Mouse (Mus musculus): ENCODE measurements around the gene Card11.

Gene Card11

GRCm38 (mm10) chr5:141000349-141000748 lies at the start of gene Card11:
Gene Card11 (minus strand): TSS chr5:141000582.
- peak; percentile 88 for DNase-seq (ENCODE audit: low read depth, low spot score)

- DNase-seq (ENCODE audit: low read depth, low spot score) = no peak
Observed at GRCm38 (mm10) chr5:141047651-141048218, 47.4 kb upstream of the Card11 start.

- no peak for DNase-seq (ENCODE audit: low read depth, low spot score)
Observed at GRCm38 (mm10) chr5:141044976-141045375, 44.6 kb upstream of the Card11 start.

GRCm38 (mm10) chr5:141043654-141044447 lies 43.5 kb upstream of the Card11 start:
- no peak for DNase-seq (ENCODE audit: low read depth, low spot score)

GRCm38 (mm10) chr5:141042406-141042805 lies 42.0 kb upstream of the Card11 start:
- DNase-seq (ENCODE audit: low read depth, low spot score) = no peak

- DNase-seq (ENCODE audit: low read depth, low spot score) = no peak
Observed at GRCm38 (mm10) chr5:141040846-141041245, 40.5 kb upstream of the Card11 start.

- no peak for DNase-seq (ENCODE audit: low read depth, low spot score)
Observed at GRCm38 (mm10) chr5:141038342-141038741, 38.0 kb upstream of the Card11 start.

- no peak for DNase-seq (ENCODE audit: low read depth, low spot score)
Observed at GRCm38 (mm10) chr5:141035346-141035745, 35.0 kb upstream of the Card11 start.

GRCm38 (mm10) chr5:141034301-141034700 lies 33.9 kb upstream of the Card11 start:
- DNase-seq (ENCODE audit: low read depth, low spot score) = no peak

- DNase-seq (ENCODE audit: low read depth, low spot score) = peak; percentile 59
Observed at GRCm38 (mm10) chr5:141033001-141033400, 32.6 kb upstream of the Card11 start.

GRCm38 (mm10) chr5:141029364-141029763 lies 29.0 kb upstream of the Card11 start:
- no peak for DNase-seq (ENCODE audit: low read depth, low spot score)

- DNase-seq (ENCODE audit: low read depth, low spot score) = peak; percentile 81
Observed at GRCm38 (mm10) chr5:141025635-141026034, 25.3 kb upstream of the Card11 start.

- peak; percentile 50 for DNase-seq (ENCODE audit: low read depth, low spot score)
Observed at GRCm38 (mm10) chr5:141024435-141024834, 24.1 kb upstream of the Card11 start.

- DNase-seq (ENCODE audit: low read depth, low spot score) = peak; percentile 92
Observed at GRCm38 (mm10) chr5:141017927-141018700, 17.7 kb upstream of the Card11 start.

- no peak for DNase-seq (ENCODE audit: low read depth, low spot score)
Observed at GRCm38 (mm10) chr5:141016082-141016481, 15.7 kb upstream of the Card11 start.

- peak; percentile 81 for DNase-seq (ENCODE audit: low read depth, low spot score)
Observed at GRCm38 (mm10) chr5:141014216-141014615, 13.8 kb upstream of the Card11 start.

GRCm38 (mm10) chr5:141013465-141013864 lies 13.1 kb upstream of the Card11 start:
- DNase-seq (ENCODE audit: low read depth, low spot score) = no peak

- no peak for DNase-seq (ENCODE audit: low read depth, low spot score)
Observed at GRCm38 (mm10) chr5:141005491-141005890, 5.1 kb upstream of the Card11 start.

- DNase-seq (ENCODE audit: low read depth, low spot score) = no peak
Observed at GRCm38 (mm10) chr5:141004078-141004763, 3.8 kb upstream of the Card11 start.

- peak; percentile 40 for DNase-seq (ENCODE audit: low read depth, low spot score)
Observed at GRCm38 (mm10) chr5:140999178-140999672, 1.2 kb downstream of the Card11 start.

GRCm38 (mm10) chr5:140997767-140998166 lies 2.6 kb downstream of the Card11 start:
- peak; percentile 81 for DNase-seq (ENCODE audit: low read depth, low spot score)

All from A20 (cell line).